Mouse (Mus musculus) heart, postnatal 14 days (tissue): ENCODE results near the gene Tmem108. TPM values are rescaled to one million over a fixed set of nuclear protein-coding genes. Genes with fewer than 3 reads are reported as not detected.
A peak's percentile ranks its signal among the peaks of the same experiment; 100 is the strongest.

Source experiments
- DNase-seq, 2 experiments: peaks; one replicate each; pipeline ENCODE4 v3.0.0; 2021 to 2022
- intact Hi-C: fragments of 180-260 bp; cut with DNase I; formaldehyde crosslinking; loops from one replicate; pipeline ENCODE4 v1.15.1; 2025
- total RNA-seq, 2 experiments: library from RNA; stranded (reverse); gene quantifications; 2 replicates each; pipeline ENCODE4 v1.2.3; 2021

Gene Tmem108
- total RNA-seq, 2 experiments from 2014 or later, result 5.4 to 5.7 TPM

- intact Hi-C loops, result no loop called here
- DNase-seq, result no peak
These were observed 199.6 kb downstream of the Tmem108 start for GRCm38 (mm10) chr9:103562063-103562462.

- intact Hi-C loops, result loop anchor here (5.0 kb wide), 1 partner anchor 56 kb away; no protein-coding TSS in a partner anchor
- no peak for DNase-seq
These were observed 202.9 kb downstream of the Tmem108 start for GRCm38 (mm10) chr9:103558741-103559140.

GRCm38 (mm10) chr9:103558240-103558639, 203.4 kb downstream of the Tmem108 start:
- intact Hi-C loops, result loop anchor here (5.0 kb wide), 1 partner anchor 56 kb away; no protein-coding TSS in a partner anchor
- no peak for DNase-seq

- DNase-seq, result no peak
- intact Hi-C loops, result loop anchor here (5.0 kb wide), 1 partner anchor 55 kb away; no protein-coding TSS in a partner anchor
These were observed 204.6 kb downstream of the Tmem108 start for GRCm38 (mm10) chr9:103557085-103557484.

- intact Hi-C loops, result loop anchor here (5.0 kb wide), 1 partner anchor 53 kb away; no protein-coding TSS in a partner anchor
- DNase-seq, result peak in 1 of 2 experiments; percentile 12
These were observed 206.3 kb downstream of the Tmem108 start for GRCm38 (mm10) chr9:103555334-103555733.

- DNase-seq, result no peak
These were observed 210.9 kb downstream of the Tmem108 start for GRCm38 (mm10) chr9:103550661-103551248.

GRCm38 (mm10) chr9:103549178-103549577, 212.5 kb downstream of the Tmem108 start:
- intact Hi-C loops, result no loop called here
- no peak for DNase-seq

More at GRCm38 (mm10) chr9:103550661-103551248, 210.9 kb downstream of the Tmem108 start:
- intact Hi-C loops, result no loop called here

- intact Hi-C loops, result no loop called here
- no peak for DNase-seq
These were observed 213.0 kb downstream of the Tmem108 start for GRCm38 (mm10) chr9:103548606-103549005.

GRCm38 (mm10) chr9:103546695-103547645, 214.7 kb downstream of the Tmem108 start:
- DNase-seq, result no peak
- intact Hi-C loops, result no loop called here

- intact Hi-C loops, result no loop called here
- DNase-seq, result no peak
These were observed 215.9 kb downstream of the Tmem108 start for GRCm38 (mm10) chr9:103545729-103546128.

- no peak for DNase-seq
- intact Hi-C loops, result no loop called here
These were observed 216.4 kb downstream of the Tmem108 start for GRCm38 (mm10) chr9:103545271-103545670.

GRCm38 (mm10) chr9:103544599-103544998, 217.0 kb downstream of the Tmem108 start:
- no peak for DNase-seq
- intact Hi-C loops, result no loop called here

- no peak for DNase-seq
- intact Hi-C loops, result no loop called here
These were observed 221.1 kb downstream of the Tmem108 start for GRCm38 (mm10) chr9:103540518-103540917.

- DNase-seq, result no peak
- intact Hi-C loops, result no loop called here
These were observed 223.4 kb downstream of the Tmem108 start for GRCm38 (mm10) chr9:103538047-103538816.

- DNase-seq, result no peak
- intact Hi-C loops, result no loop called here
These were observed 225.5 kb downstream of the Tmem108 start for GRCm38 (mm10) chr9:103536059-103536634.

GRCm38 (mm10) chr9:103525041-103525537, 236.5 kb downstream of the Tmem108 start:
- intact Hi-C loops, result no loop called here
- DNase-seq, result no peak

GRCm38 (mm10) chr9:103524600-103524999, 237.0 kb downstream of the Tmem108 start:
- intact Hi-C loops, result no loop called here
- DNase-seq, result no peak

GRCm38 (mm10) chr9:103523742-103524403, 237.8 kb downstream of the Tmem108 start:
- intact Hi-C loops, result no loop called here
- DNase-seq, result no peak

GRCm38 (mm10) chr9:103523008-103523407, 238.6 kb downstream of the Tmem108 start:
- no peak for DNase-seq
- intact Hi-C loops, result no loop called here
